Mouse (Mus musculus): ENCODE measurements around the gene Dnaja2.

Dnaja2 gene

DNA sequence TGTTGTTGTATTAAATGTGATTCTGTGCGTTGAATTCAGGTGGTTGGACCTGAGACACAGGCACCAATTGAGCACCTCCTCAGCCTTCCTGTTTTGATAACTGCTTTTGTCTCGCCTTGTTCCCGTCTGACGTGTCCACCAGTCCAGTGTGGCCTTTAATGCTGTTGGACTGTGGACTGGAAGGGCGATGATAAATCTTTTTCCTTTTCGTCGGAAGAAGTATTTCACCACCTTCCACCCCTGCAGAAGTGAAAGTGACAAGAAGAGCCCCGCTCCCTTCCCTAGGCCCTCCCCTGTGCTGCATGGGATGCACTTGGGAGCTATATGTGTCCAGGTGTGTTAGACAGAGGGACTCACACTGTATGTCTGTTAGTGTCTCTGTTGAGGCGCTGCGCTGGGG lies 54.7 kb downstream of the Dnaja2 start:
- DNase-seq (ENCODE audit: low spot score in 2 of 2), result no peak

GRCm38 (mm10) chr8:85498577-85498976 lies 56.6 kb downstream of the Dnaja2 start:
- no peak for DNase-seq (ENCODE audit: low spot score in 2 of 2)

- DNase-seq (ENCODE audit: low spot score in 2 of 2), result no peak
These were observed 58.4 kb downstream of the Dnaja2 start for GRCm38 (mm10) chr8:85496778-85497177.

GRCm38 (mm10) chr8:85496125-85496524 lies 59.0 kb downstream of the Dnaja2 start:
- no peak for DNase-seq (ENCODE audit: low spot score in 2 of 2)

DNA sequence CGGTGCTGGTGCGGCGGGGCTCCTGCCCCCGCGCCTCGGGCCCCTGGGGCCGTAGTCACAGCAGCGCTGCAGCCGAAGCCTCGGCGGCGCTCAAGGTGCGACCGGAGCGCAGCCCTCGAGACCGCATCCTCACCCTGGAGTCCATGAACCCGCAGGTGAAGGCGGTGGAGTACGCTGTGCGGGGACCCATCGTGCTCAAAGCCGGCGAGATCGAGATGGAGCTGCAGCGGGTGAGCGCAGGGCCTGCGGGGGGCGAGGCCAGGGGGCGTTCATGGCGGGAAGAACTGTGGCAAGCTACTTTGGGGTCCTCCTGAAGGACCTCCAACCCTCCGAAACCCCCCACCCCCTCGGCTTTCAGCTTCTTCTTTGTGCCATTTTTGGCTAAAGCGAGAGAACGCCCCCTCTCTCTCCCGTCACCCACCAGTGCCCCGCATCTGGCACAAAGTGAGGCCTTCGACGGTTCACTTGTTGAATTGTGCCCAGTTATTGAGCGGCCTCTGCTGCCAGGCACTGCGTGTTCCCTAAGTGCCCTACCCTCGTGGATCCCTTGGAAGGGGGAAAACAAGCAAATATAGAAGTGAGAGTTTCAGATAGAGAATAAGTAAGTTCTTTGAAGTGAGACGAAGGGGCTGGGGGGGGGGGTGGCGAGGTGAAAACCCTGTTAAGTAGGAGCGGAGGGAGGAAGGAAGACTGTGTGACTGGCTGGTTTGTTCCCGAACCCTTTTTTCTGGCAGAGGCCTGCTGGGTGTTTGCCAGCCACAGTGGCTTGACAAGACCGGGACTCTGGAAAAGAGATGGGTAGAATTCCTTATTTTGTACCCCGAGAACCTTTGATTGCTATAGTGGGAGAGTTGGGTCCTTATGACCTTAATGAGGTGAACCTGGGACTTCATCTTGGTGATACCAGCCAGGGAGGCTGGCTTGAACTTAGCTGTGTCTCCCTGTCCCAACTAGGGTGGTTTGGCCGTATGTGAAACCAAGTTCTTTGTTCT lies 61.9 kb downstream of the Dnaja2 start:
- no peak for DNase-seq (ENCODE audit: low spot score in 2 of 2)

DNA sequence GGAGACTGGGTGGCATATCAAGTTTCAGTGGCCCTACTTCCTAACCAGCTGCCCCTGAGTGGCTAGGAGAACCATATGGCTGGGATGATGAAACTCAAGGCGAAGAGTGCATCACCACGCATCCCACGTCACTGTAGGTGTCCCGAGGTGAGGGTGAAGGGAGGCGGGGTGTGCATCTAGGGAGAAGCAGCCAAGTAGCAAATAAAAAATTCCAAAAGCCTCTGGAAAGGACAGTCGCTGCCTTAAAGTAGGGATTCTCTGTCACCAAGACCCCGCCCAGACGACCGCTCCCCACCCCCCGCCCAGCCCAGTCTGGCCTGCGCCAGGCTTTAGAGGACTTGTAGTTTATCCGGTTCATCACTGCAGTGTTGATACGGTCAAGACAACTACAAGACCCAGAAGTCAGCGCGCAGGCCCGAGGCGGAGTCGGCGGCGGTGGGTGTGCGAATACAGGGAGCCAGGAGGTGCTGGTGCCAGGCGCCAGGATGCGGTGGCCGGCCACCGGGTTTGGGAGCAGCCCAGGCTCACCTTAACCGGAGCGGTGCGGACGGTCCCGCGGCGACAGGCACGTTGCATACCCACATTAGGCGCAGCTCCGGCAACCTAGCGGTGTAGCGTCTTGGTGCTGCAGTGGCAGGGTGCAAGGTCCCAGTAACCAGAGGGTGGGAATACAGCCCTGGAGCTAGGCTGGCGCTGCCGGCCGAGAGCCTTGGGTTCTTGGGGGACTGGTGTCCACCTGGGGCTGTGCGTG lies 62.8 kb downstream of the Dnaja2 start, which contains the start of gene Gpt2:
Gene Gpt2 (plus strand): TSS at position 452 of the 751 bp plus-strand sequence.
- DNase-seq (ENCODE audit: low spot score in 2 of 2), result peak; percentile 74 to 86

GRCm38 (mm10) chr8:85489546-85489945 lies 65.6 kb downstream of the Dnaja2 start:
- no peak for DNase-seq (ENCODE audit: low spot score in 2 of 2)

- DNase-seq (ENCODE audit: low spot score in 2 of 2), result no peak
These were observed 66.5 kb downstream of the Dnaja2 start for GRCm38 (mm10) chr8:85488631-85489030.

DNA sequence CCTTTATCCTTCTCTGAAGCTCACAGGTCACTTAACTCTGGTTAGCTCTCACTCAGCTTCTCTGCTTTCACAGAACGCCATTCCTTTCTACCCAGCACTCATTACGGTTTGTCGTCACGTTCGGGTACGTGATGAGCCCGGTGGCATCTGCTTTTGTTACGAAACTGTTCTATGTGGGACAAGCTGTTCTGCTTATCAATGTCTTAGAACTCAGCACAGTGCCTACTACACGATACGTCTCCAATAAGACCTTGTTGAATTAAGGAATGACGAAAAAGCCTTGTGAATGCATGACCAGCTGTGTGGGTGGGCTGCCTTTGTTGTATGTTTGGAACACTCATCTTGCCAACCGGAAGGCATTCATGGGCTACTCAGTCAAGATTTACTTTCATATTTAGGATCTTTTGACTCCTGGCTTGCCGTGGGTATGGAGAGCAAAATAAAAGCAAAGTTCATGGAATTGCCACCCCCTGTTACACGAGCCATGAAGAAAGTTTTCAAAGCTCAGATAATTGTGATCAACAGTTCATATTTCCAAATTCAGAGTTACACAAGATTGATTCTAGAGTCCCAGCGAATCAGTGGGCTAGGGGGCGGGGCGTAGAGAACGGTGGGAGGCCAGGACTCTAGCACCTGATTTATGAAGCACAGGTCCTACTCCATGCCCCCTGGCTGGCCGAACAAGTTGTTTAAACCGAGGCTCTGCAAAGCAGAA lies 67.1 kb downstream of the Dnaja2 start:
- DNase-seq (ENCODE audit: low spot score in 2 of 2), result no peak

Measured in spleen, postnatal 4 days (tissue).